Mouse (Mus musculus) gastrocnemius, postnatal 36 days (tissue): ENCODE data around the gene Tmem200b. TPM values are rescaled to one million over a fixed set of nuclear protein-coding genes. Genes with fewer than 3 reads are reported as not detected.

Source experiments
- DNase-seq, 2 experiments: peaks; one replicate each; pipeline ENCODE4 v3.0.0; 2022
- intact Hi-C: fragments of 180-260 bp; cut with DNase I; formaldehyde crosslinking; loops from one replicate; pipeline ENCODE4 v1.15.1; 2025
- total RNA-seq, 2 experiments: library from RNA; stranded (reverse); gene quantifications; 2 replicates each; pipeline ENCODE4 v1.2.3; 2021

Tmem200b gene
- total RNA-seq, 2 experiments from 2014 or later, result 1.5 to 2.2 TPM

DNA sequence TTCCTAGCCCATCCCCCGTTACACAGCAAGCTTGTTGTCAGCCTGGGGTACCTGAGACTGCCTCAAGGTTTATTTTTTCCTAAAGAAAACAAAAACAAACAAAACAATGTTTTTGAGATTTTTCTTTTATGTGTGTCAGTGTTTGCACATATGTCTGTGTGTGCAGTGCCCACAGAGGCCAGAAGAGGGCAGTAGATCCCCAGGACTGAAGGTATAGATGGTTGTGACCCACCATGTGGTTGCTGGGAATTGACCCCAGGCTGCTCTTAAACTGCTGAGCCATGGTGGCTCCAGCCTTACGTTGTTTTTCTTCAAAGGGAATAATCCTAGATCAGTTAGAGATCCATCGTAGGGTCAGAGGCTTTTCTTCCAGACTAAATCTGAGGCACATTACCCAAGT, 13.7 kb upstream of the Tmem200b start:
- DNase-seq, result no peak
- intact Hi-C loops, result no loop called here

DNA sequence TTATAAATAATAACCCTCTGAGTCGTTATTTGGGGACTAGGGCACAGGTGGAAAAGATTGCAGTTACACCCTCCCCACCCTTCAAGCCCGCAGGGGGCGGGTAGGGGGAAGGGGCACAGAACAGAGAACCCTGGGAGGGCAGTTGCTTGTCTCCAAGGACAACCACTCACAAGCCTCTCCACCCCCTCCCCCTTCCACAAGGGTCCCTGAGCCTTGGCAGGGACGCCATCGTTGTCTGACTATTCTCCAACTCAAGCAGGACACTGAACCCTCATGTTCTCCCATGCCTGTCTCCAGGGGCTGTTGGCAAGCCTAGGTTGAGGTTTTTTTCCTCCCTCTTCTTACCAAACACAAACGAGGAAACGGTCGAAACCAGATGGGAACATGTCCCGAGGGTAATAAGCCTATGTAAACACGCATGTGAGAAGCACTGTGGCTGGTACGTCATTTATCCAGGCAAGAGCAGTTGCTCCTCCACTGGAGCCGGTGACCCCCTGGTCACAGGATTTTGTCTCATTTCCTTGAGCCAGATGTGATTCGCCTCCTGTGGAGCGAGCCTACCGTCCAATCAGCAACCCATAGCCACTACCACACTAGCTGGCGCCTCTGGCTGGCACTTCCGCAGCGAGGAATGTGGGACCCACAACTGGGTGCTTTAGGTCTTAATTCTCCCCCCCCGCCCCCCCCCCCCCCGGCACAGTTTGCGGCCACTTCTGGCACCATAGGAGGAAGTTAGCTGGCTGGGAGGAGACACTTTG, 11.2 kb upstream of the Tmem200b start:
- intact Hi-C loops, result no loop called here
- no peak for DNase-seq

DNA sequence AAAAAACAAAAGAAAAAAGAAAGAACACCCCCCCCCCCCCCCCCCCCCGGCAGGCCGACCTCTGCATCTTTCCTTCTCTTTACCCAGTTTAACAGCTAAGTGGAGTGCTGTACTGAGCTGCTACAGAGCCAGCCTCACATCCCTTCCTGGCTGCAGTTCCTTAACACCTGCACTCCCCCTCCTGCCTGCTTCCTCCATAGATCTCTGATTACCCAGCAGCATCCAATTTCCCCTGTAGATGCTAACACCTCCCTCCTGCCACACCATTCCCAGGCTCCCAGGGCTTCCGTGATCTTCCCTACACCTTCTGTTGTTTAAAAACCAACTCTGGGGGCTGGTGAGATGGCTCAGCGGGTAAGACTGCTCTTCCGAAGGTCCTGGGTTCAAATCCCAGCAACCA, 10.1 kb upstream of the Tmem200b start:
- no peak for DNase-seq
- intact Hi-C loops, result no loop called here

DNA sequence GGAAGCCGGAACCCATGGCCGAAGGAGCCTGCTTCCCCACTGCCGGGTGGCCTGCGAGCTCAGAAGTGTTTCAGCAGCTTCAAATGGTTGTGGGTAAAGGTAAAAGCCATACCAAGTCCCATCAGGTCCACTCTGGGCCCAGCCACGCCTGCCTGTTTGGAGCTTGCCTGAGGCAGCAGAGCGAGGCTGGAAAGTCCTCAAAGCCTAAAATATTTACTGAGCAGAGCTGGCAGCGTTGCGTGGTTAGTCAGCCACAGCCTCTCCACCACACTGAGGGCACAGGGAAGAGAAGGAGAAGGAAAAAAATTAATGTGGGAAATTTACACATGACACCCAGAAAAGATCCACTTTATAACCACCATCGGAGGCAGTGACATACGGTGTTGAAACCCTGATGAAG, 8.0 kb upstream of the Tmem200b start:
- intact Hi-C loops, result no loop called here
- DNase-seq, result no peak

DNA sequence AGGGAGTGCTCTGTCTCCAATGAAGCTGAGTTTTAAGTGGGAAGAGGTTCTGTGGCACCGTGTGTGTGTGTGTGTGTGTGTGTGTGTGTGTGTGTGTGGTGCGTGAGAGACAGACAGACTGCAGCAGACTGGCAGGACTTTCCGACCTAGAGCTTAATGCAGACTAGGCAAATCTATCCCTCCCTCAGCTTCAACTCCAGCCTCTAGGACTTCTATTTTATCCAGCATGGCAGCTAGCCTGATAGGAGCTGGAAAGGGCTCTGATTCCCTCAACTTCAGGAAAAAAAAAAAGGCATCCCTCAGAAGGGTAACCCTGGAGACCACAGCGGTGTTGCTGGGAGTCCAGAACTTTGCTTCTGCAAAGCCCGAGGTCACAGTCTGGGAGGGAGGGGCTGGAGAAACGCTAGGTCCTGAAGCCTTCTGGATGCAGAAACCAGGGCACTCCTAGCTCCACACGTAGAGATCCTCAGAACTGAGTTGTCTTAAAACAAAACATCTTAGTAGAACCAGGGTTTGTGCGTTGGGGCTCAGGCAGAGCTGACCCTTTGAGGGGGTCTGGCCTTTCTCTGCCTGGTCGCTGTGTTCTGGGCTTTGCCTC, 7.4 kb upstream of the Tmem200b start:
- DNase-seq, result no peak
- intact Hi-C loops, result no loop called here

DNA sequence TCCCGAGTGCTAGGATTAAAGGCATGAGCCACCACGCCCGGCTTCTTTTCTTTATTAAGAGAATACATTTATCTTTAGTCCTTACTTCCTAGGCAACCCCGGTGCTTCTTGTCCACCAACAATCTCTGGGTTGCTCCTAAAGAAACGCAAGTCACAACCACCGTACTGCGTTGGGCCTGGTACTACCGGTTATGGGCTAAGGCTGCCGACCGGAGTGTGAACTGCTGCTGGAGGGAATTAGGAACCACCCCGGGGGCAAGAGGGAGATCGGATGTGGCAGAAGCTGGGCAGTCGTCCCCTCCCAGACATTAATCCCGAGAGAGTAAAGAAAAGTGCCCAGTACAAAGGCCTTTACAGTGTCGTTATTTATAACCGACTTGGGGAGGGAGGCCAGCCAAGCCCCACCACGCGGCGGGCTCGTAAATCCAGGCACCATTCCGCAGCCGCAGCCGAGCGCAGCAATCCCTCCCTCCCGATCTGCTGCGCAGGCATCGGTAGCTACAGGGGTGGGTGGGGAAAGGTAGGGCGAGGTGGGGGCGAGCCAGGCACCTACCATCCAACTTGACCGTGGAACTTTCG, 6.6 kb upstream of the Tmem200b start:
- intact Hi-C loops, result loop anchor here (5.0 kb wide), 3 partner anchors 53 to 162 kb away; partner anchors contain the start of gene Epb41
- no peak for DNase-seq

DNA sequence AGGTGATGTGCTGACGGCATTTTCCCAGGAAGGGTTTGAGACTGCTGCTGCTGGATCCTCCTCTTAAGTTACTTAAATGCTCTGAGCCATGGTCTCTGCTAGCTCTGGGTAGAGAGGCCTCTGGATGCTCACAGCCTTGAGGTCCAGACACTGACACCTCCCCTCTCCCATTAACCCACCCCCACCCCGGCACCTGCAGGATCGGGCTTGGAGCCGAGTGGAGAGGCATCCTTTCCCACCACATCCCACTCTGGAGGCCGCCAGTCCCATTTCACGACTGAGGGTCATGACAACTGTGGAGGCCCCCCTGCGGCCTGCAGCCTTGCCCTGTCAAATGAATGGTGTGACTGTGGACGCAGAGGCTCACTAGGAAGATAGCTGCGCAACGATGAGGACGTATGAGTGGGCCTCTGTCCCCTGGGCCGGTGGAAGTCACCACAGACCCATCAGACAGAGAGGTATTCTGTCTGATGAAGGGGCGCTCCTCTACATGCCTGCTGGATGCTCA, 5.7 kb upstream of the Tmem200b start:
- DNase-seq, result no peak
- intact Hi-C loops, result loop anchor here (5.0 kb wide), 3 partner anchors 54 to 161 kb away; partner anchors contain the start of gene Epb41

DNA sequence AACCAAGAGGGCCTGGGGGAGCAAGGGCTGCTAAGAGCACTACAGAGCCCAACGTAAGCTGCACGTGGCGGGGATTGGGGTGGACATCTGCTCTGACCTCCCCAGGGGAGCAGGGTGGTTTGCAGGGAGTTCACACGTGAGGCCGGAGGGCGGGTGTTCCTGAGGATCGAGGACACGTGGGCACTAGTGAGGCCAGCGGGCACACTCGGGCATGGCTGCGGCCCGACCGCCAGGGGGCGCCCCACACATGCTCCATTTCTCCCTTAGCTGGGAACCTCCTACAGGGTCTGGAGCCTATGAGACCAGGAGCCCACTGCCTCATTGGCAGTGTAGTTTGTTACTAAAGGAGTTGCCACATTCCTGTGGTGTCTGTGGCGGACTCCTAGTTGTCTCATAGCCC, 5.1 kb upstream of the Tmem200b start:
- intact Hi-C loops, result loop anchor here (5.0 kb wide), 3 partner anchors 54 to 161 kb away; partner anchors contain the start of gene Epb41
- DNase-seq, result peak; percentile 74 to 77

DNA sequence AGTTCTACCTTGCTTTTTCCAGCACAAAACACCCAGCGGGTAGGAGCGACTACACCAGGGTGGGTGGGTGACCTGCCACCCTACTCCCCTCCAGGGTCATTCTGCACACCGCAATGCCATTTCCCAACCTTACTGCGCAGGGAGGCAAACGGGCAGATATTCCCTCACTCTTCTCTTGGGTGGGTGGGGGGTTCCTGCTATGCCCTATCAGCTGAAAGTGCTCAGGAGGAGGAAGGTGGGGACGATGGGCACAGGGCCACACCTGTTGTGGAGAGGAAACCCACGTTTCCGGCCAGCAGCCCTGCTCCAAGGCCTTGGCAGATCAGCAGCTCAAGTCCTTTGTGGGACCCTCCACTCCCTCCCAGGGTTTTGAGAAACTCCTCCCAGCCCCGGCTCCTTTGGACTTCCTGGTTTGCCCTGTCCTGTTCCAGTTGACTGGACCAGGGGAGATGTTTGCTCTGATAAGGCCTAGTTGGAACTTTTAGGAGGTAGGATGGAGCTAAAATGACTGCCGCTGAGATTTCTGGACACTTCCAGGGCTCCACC, 4.5 kb upstream of the Tmem200b start:
- intact Hi-C loops, result loop anchor here (5.0 kb wide), 3 partner anchors 55 to 160 kb away; partner anchors contain the start of gene Epb41

DNA sequence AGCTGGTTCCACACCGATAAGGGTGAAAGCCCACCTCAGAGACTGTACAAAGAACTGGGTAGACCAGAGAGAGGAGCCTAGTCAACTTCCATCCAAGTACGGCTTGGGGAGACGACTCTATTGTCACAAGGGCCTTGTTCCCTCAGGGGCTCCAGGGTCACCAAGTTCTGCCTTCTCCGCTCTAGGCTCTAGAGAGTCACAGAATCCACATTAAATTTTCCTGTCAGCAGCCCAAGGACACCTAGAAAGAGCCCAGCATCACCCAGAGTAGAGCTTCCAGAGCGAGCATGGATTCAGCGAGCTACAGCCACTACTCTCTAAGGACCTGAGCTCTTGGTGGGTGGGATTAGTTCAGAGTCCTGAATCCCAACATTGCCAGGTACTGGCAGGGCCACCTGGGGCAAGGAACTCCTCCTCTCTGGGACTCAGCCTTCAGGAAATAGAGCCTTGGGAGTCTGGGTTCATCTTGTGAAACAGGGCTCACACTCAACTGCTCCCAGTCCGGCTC, 3.5 kb upstream of the Tmem200b start:
- intact Hi-C loops, result loop anchor here (5.0 kb wide), 3 partner anchors 54 to 159 kb away; partner anchors contain the start of gene Epb41
- DNase-seq, result no peak

More for the DNA sequence above, 4.5 kb upstream of the Tmem200b start:
- no peak for DNase-seq

DNA sequence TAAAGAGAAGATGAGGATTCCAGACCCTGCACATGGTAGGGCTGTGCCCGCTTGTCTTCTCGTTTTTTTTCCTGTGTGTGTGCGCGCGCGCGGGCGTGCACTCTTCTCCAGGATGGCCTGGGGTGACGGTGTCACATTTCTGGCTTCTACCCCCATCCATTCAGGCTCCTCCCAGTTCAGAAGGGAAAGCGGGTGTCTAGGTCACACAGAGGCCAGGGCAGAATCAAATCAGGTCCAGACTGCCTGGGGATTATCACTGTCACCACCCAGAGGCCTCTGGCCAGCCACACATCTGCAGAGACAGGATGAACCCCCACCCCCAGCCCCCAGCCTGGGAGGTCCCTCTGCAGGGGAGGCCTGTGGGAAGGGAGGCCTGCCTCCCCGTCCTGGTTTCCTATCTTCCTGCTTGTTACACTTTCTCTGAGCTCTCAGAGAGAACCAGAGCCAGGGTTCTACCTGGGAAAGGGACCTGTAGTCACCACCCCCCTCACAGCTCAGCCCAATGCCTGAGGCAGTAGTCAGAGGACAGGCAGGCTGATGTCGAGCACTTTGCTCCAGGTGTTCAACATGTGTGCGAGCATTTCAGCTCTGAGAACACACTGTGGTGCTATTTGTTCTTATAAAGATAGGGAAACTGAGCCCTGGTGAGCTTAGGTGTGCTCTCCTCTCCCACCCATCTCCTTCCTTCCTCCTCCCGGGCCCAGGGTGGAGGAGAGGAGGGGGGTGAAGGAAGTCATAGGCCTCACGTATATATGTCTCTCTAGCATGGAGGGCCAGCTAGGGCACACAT, 2.7 kb upstream of the Tmem200b start:
- DNase-seq, result no peak
- intact Hi-C loops, result loop anchor here (5.0 kb wide), 3 partner anchors 53 to 158 kb away; partner anchors contain the start of gene Epb41

DNA sequence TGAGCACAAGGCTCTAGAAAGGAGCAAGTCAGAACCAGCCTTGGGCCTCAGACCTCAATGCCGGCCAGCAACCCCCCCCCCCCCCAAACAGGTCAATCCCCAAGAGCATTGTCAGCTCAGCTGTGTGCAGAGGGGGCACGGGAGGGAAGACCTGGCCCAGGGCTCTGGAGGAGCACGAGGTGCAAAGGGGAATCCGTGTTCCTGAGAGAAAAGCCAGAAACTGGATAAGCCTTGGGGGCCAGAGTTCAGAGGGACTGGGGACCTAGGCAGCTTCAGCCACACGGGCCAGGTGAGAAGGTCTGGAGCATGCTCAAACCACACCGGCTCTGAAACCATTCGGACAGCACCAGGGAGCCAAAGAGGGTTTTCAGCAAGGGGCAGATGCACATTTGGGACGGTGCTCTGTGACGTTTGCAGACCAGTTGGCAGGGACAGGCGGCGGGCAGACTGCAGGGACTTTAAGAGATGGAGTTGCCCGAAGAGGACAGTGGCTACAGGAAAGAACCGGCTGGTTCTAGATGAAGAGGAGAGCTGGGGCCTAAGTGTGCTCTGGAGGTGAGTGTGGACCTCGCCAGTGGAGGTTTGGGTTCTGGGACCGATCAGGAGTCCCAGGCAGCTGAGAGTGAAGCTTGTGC, 1.9 kb upstream of the Tmem200b start:
- intact Hi-C loops, result loop anchor here (5.0 kb wide), 3 partner anchors 53 to 158 kb away; partner anchors contain the start of gene Epb41

DNA sequence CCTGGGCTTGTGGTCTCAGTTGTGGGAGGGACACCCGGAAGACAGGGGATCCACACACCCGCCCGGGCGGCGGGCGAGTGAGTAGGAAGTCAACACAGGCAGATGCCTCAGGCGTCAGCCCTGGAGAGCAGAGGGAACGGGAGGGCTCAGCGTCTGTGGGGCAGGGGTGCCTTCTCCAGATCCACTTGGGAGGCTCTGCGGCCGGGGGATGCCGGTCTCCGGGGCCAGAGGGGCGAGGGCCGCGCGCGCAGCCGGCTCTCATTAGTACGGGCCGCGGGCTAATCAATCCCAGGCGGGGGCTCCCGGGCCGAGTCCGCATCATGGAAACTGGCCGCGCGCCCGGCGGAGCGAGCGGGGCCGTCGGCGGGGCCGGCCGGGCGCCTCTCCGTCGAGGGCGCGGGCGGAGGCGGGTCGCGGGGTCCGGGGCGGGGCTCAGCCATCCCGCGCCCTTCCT, 1.4 kb upstream of the Tmem200b start:
- intact Hi-C loops, result no loop called here
- DNase-seq, result peak; percentile 47 to 57

More for the DNA sequence above, 1.9 kb upstream of the Tmem200b start:
- DNase-seq, result no peak

DNA sequence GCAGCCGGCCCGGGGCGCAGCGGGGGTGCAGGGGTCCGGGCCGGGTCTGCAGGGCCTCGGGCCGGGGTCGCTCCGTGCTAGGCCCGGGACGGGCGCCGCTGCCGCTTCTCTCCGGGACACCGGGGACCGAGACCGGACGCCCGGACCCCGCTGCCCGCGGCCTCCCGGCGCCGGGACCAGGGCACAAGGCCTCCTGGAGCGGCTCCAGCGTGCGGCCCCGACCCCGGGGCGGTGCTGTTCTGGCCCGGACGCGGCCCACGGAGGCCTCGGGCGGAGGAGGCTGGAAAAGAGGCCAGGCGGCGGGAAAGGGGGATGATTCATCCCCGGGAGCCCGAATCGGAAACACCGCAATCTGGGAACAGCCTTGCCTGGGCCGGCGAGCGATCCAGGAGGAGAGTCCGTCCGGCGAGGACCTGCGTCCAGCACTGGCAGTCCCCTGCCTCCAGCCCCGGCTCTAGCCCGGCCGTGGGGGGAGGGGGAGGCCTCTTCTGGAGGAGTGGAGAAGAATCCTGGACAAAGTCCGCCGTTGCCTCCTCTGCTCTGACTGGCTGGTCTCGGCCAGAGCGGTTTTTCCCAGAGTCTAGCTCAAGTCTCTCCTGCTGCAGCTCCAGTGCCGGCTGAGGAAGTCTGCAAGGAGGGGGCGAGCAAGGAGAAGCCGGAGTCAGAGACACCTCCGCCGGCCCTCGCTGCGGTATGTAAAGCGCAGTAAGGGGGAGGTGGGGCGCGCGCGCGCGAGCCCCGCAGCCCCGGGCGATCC, 798 bp upstream of the Tmem200b start:
- DNase-seq, result peak; percentile 45 to 57
- intact Hi-C loops, result no loop called here

DNA sequence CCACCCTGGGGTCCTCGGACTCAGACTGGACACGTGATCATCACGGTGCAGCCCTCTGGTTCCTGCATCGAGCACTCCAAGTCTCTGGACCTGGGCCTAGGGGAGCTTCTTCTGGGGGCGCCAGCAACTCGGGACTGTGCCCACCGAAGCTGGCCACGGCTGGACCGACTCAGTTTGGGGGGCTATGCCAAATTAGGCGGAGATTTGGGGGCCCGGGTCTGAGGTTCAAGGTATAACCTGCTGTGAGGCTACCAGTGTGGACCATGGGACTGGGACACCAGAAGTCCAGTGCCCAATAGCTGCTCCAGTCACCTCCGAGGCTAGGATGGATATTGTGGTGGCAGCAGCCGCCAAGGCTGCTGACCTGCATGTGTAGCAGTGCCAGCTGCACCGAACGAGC, 833 bp downstream of the Tmem200b start:
- intact Hi-C loops, result no loop called here
- no peak for DNase-seq

DNA sequence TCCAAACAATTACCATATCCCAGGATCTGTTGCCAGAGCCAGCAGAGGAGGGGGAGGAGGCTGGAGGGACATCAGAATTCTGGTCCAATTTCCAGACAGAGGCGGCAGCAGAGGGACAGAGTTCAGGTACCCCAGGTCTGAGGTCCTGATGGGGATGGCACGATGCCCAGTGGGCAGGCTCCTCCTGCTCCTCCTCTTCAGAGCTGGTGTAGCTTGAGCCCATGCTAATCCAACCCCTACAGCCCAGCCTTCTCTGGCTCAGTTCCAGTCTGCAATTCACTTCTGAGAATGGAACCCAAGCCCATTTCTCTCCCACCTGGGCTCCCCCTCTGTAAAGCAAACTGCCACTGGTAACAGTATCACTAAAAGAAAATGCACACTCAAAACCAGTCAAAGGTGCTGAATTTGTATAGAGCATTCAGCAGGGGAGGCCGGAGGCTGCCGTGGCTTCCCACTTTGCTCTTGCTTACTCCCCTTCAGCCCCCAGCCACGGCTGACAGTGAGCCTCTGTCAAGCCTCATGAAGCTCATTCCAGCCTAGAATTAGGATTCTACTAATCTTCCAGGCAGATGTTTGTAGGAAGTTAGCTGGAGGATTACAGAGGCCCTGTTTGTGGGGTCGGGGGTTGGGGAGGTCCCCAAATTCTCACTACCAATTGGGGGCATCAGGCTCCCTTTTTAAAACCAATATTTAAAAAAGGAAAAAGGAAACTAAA, 2.7 kb downstream of the Tmem200b start:
- intact Hi-C loops, result no loop called here
- DNase-seq, result no peak

DNA sequence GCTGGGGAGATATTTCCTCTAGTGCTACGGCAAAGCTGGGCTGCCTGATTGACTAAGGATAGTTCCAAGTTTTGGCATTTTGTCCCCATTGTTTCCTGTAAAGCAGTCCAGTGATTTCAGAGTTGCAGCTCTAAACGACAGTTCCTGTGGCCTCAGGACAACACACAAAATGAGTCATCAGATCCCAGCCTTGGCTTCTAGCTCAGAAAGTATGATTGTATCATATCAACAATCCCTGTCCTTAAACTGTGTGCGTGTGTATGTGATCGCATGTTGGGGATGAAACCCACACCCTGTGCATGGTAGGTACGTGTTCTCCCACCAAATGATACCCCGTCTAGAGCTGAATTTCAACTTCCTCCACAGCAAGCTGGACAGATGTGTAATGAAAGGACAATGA, 7.6 kb downstream of the Tmem200b start:
- no peak for DNase-seq
- intact Hi-C loops, result no loop called here

DNA sequence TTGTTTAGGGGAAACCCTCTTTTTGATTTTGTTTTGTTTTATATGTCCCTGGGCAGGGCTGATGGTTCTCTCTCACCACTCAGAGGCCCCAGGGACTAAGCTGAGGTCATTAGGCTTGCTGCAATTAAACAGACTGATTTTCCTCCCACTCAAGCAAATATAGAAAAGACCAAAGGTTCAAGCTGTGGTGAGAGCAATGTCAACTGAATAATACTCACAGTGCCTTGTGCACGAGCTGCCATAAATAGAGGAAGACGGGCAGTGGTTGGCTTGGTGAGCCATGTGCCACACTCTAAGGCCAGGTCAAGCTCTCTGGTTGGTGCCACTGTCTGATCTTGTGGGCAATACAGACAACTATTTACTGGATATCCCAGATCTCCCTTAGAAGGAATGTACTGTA, 17.9 kb downstream of the Tmem200b start:
- intact Hi-C loops, result no loop called here
- DNase-seq, result no peak
